In the genomic region with DNA sequence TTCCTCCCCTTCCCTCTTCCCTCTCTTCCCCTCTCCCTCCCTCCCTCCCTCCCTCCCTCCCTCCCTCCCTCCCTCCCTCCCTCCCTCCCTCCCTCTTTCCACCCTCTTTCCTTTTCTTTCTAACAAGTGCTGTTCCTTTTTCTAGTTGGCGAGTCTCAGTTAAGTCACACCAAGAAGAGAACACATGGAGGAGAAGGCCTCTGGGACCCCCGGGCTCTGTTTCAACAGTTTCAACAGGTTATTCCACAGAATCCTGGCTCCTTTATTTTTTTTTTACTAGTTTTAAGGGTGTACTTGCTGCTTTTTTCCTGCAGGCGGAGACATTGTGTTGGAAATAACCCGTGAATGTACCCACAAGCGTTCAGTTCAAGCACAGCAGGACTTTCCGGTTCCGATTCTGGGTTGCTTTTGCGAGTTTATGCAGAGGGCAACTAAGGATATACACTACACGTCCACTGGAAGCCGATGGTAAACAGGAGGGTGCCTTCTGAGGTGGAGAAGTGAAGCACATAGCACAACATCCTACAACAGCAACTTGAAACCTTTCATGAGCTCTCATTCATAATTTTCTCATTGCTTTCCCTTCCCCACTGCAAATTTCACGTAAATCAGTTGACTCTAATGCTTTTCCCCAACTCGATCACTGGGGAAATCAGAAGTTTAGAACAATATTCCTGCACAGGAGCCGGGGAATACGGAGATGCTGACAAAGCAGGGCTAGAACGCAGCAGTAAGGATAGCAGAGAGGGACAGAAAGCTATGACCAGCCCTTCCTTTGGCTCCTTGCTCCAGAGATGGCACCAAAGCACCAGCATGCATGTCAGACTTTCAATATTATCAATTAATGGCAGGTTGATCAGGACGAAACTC, we compare ENCODE assay signal across 7 mouse cellular contexts. TPM values are rescaled to one million over a fixed set of nuclear protein-coding genes. Genes with fewer than 3 reads are reported as not detected.
DNase-seq lines count a peak whose midpoint lies in the region; ATAC-seq lines count a peak whose summit lies in the region.

No protein-coding gene starts in this region.

- no peaks in the 10 kb centered on the region for H3K27me3 ChIP-seq in intestine, embryonic 16.5 days (replicated peaks; ENCODE audit: control insufficient read depth, insufficient read depth, low read length)

- intact Hi-C loops in left cerebral cortex, postnatal 36 days (cut with DNase I), result loop anchor here (1.0 to 2.0 kb wide), 3 partner anchors 74 to 302 kb away; partner anchors contain the start of genes Lpxn and Zfp91

- no peaks in the 10 kb centered on the region for H3K9me3 ChIP-seq in intestine, embryonic 16.5 days (ENCODE audit: control insufficient read depth, low read length)

- H3K4me3 ChIP-seq in intestine, embryonic 16.5 days (ENCODE audit: low read length), result peak overlapping the region; percentile 43

- WGBS in intestine, embryonic 16.5 days, result 3% methylated on average over 15 of the region's 16 CpGs

- peak; percentile 28 to 49 for DNase-seq in adrenal gland, adult 18-20 months (ENCODE audit: low spot score in 2 of 2)
- DNase-seq in embryo, embryonic 10 days (ENCODE audit: low spot score), result peak; percentile 74
- DNase-seq in left cerebral cortex, postnatal 36 days (ENCODE audit: low spot score in 2 of 2), result peak; percentile 47 to 66
- DNase-seq in mesoderm, embryonic 11.5 days (ENCODE audit: low read depth, low spot score), result peak; percentile 82
- DNase-seq in right cerebral cortex, postnatal 4 days, result peak; percentile 42

- H3K4me1 ChIP-seq in intestine, embryonic 16.5 days (ENCODE audit: control insufficient read depth, insufficient read depth, low read length), result no peaks in the 10 kb centered on the region

- peak overlapping the region; percentile 52 for H3K9ac ChIP-seq in intestine, embryonic 16.5 days (ENCODE audit: low read depth, low read length)

- H3K27ac ChIP-seq in intestine, embryonic 16.5 days (ENCODE audit: low read length), result no peak overlapping the region

- no peaks in the 10 kb centered on the region for H3K36me3 ChIP-seq in intestine, embryonic 16.5 days (ENCODE audit: control insufficient read depth, insufficient read depth, low read length)

- peak overlapping the region; percentile 65 for H3K4me2 ChIP-seq in intestine, embryonic 16.5 days (ENCODE audit: low read depth, low read length)

- peak; percentile 84 for ATAC-seq in granulocyte monocyte progenitor cell, adult 5-6 weeks (replicated peaks; ENCODE audit: poor library complexity, severe bottlenecking)
- ATAC-seq in intestine, embryonic 16.5 days, result peak; percentile 92

RNA-seq across cellular contexts. Expression of gene Dtx4, which starts 16.7 kb away (rescaled TPM):
- 10 to 100 TPM; 14.7 to 30.5 TPM for total RNA-seq in adrenal gland, adult 18-20 months (2021)
- total RNA-seq in granulocyte monocyte progenitor cell, adult 5-6 weeks (2014; fragmentation: Nextera tagmentation), result 48.3 and 48.4 TPM in 2 replicates
- total RNA-seq in granulocyte monocyte progenitor cell, adult 5-6 weeks (2017), result 38.7 and 47.3 TPM in 2 replicates
- polyA plus RNA-seq in intestine, embryonic 16.5 days (2015; fragmentation: Nextera tagmentation; extraction: Ambion mirVana), result 9.9 and 11.1 TPM in 2 replicates
- total RNA-seq in left cerebral cortex, postnatal 36 days (2021), result 10 to 100 TPM; 32.9 to 35.5 TPM

RNA-seq across cellular contexts. Expression of gene Fam111a, which starts 27.6 kb away (rescaled TPM):
- 1 to 10 TPM; 3.2 to 4.8 TPM for total RNA-seq in adrenal gland, adult 18-20 months (2021)
- 156 and 158 TPM in 2 replicates for total RNA-seq in granulocyte monocyte progenitor cell, adult 5-6 weeks (2014; fragmentation: Nextera tagmentation)
- 230 and 279 TPM in 2 replicates for total RNA-seq in granulocyte monocyte progenitor cell, adult 5-6 weeks (2017)
- 16.2 and 16.3 TPM in 2 replicates for polyA plus RNA-seq in intestine, embryonic 16.5 days (2015; fragmentation: Nextera tagmentation; extraction: Ambion mirVana)
- 1 to 10 TPM; 1.9 to 2.1 TPM for total RNA-seq in left cerebral cortex, postnatal 36 days (2021)

RNA-seq across cellular contexts. Expression of gene Mpeg1, which starts 57.3 kb away (rescaled TPM):
- 10 to 100 TPM; 31.6 to 57.3 TPM for total RNA-seq in adrenal gland, adult 18-20 months (2021)
- total RNA-seq in granulocyte monocyte progenitor cell, adult 5-6 weeks (2014; fragmentation: Nextera tagmentation), result 62.2 and 69.2 TPM in 2 replicates
- total RNA-seq in granulocyte monocyte progenitor cell, adult 5-6 weeks (2017), result 53.0 and 54.8 TPM in 2 replicates
- 0.97 and 1.0 TPM in 2 replicates for polyA plus RNA-seq in intestine, embryonic 16.5 days (2015; fragmentation: Nextera tagmentation; extraction: Ambion mirVana)
- total RNA-seq in left cerebral cortex, postnatal 36 days (2021), result 1 to 10 TPM; 7.9 to 8.5 TPM

Comparison
In these comparisons a context has a peak if more than half of its experiments do, and no peak if none do; other contexts are left out.
1. RNA of gene Fam111a, which starts 27.6 kb away (total RNA-seq): 156 to 279 TPM in granulocyte monocyte progenitor cell, adult 5-6 weeks; 3.2 to 4.8 TPM in adrenal gland, adult 18-20 months and 1.9 to 2.1 TPM in left cerebral cortex, postnatal 36 days; every median in the first group is over 10 times any median in the second.
2. Peak in every context shown above with its lines, with median percentiles within 50 percentile points of each other: DNase-seq.